Mouse (Mus musculus): Measurements from ENCODE around the gene Sowahd. TPM values are rescaled to one million over a fixed set of nuclear protein-coding genes. Genes with fewer than 3 reads are reported as not detected.
"Not testable (repeated sequence)": the region's sequence is repeated elsewhere in the genome, so short reads cannot be mapped to it uniquely, and the experiment has no call there.

The Sowahd gene
- polyA plus RNA-seq (2012; rRNA removed): 0.06 TPM in 1 of 2 replicates, not detected in the other

DNA sequence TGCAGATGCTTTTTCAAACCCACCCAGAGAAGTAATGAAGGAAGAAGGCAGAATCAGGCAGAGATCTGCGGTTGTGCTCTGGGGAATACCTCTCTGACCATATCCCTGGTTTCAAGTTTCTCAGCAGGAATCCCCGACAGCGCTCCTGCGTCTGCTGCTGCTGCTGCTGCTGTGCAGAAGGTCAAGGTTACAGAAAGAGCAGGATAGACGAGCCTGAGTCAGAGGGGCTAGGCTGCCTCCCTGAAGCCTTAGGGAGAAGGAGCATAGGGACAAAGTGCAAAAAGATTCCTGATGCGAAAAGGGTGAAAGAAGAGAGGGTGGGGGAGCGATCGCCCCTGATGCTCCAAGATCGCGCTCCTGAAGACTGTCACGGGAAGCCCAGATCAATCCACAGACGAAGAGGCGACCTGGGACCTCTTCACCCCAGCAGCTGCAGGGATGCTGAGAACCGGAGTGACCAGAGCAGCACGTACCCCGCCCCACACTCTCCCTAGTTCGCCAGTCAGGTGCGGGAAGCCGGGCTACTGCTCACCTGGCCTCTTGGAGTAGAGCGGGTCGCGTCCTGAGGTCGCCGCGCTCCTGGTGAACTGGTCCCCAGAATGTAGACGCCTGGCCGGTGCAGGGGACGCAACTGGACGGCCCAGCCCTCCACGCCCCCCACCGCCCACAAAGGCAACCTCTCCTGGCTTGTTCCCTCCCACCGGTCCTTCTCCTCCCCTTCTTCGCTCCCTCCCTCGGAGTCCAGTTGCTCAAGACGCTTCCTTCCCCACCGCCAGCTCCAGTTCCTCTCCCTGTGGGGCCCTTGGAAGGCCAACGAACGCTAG lies at the start of gene Sowahd:
Sowahd (plus strand) TSS at position 780 of the 824 bp plus-strand sequence.
- no peak for DNase-seq (ENCODE audit: extremely low spot score in 1 of 2, low spot score in 1 of 2)

DNA sequence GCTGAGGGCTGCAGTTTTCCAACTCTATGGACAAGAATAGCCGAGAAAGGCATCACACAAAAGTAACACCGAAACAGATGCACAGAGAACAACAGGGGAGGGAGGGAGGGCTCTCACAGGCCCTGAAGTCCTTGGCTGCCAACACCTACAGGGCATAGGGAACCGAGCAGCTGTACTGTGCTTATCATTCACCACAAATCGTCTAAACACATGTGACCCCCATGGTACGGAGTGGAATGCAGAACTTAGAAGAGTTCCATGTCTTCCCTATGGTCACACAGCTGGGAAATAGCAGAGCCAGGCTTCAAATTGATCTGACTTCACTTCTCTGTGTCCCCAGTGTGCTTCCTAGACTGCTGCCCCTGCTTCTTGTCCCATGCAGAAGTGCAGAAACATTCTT lies 34.8 kb upstream of the Sowahd start:
- DNase-seq (ENCODE audit: extremely low spot score in 1 of 2, low spot score in 1 of 2): no peak

DNA sequence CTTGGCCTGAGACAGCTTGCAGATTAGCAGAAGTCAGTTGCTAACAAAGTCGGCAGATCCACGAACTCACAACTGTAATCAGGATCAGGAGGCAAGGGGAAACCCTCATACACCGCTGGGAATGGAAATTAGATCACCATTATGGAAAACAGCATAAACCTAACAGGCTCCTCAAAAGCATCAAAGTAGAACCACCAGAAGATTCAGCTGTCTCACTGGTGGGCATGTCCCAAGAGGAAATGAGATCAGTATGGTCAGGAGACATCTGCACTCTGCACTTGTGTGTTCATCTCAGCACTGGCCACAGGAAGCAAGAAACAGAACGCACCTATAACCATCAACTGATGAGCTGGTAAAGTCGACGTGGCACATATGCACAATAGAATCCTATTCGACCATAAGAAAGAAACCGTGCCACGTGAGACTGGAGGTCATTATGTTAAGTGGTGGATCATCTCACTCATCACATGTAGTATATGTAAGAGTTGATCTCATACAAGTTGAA lies 30.4 kb upstream of the Sowahd start:
- DNase-seq (ENCODE audit: extremely low spot score in 1 of 2, low spot score in 1 of 2): no peak

DNA sequence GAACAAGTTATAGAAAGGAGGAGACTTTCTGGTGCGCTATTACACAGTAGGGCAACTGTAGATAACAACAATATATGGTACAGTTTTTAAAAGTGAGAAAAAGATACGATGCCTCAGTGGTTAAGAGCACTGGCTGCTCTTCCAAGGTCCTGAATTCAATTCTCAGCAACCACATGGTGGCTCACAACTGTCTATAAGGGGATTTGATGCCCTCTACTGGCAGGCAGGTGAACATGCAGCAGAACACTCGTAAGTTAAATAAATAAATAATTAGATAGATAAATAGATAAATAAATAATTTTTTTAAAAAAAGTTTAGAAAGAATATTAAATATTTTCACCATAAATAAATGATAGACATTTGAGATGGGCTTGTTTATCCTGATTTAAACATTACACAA lies 29.6 kb upstream of the Sowahd start:
- DNase-seq (ENCODE audit: extremely low spot score in 1 of 2, low spot score in 1 of 2): no peak

DNA sequence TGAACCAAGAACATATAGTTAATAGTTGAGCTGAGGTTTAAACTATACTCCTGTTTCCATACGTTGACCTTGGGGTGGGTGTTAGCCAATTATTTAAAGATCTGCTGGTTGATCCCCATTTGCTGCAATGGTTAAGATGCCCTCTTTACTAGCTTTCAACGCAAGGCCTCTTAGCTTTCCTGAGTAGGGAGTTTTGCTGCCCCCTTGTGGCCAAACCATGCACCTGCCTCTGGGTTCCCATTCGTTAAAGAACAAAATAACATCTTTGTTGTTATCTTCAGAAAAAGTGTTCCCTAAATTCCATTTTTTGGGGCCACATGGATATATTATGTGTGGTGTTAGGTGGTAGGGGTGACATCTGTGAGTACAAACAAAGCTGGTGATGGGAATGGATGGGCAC lies 26.0 kb upstream of the Sowahd start:
- DNase-seq (ENCODE audit: extremely low spot score in 1 of 2, low spot score in 1 of 2): peak in 1 of 2 experiments; percentile 85

DNA sequence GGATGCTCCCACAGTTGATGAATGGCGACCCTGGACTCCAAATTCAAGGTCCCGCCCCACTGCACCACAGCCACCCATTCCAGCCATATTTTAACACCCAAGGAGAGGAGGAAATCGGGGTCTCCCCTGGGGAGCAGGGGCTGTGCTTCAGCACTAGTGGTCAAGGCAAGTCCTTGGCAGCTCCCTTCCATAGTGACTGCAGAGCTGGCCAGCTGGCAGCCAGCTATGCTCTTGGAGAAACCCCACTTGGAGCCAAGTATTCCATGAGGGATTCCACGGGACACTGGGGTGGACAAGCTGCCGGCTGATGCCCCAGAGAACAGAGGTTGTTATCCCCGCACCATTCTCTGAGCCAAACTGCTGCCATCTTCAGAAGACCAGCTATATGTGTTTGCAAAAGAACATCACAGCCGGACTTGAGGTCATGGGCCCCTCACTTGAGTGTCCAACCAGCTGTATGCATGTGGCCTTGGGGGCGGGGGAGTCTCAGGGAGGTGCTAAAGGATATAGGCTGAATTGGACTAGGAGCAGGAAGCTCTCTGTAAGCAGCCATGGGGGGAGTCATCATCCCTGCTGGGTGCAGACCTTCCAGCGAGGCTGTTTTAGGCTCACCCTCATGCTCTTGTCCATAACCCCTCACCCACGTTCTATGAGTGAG lies 24.9 kb upstream of the Sowahd start:
- DNase-seq (ENCODE audit: extremely low spot score in 1 of 2, low spot score in 1 of 2): no peak

DNA sequence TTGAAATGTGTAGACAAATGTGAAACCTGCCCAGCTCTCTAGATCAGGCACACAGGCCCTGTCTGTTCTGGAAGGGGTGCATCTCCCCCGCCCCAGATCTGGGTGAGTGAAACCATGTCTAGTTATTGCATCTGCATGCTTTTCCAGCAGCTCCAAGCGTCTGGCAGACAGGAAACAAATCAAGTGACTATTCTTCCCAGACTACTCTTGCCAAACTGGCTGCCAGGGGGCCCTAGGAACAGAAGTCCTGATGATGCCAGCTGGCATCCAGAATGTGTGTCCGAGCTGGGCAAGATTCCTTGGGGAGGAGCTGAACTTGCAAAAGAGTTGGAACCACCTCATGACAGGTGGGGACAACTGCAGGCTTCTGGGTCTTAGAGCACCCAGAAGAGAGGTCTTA lies 20.3 kb upstream of the Sowahd start:
- DNase-seq (ENCODE audit: extremely low spot score in 1 of 2, low spot score in 1 of 2): peak; percentile 3 to 33

DNA sequence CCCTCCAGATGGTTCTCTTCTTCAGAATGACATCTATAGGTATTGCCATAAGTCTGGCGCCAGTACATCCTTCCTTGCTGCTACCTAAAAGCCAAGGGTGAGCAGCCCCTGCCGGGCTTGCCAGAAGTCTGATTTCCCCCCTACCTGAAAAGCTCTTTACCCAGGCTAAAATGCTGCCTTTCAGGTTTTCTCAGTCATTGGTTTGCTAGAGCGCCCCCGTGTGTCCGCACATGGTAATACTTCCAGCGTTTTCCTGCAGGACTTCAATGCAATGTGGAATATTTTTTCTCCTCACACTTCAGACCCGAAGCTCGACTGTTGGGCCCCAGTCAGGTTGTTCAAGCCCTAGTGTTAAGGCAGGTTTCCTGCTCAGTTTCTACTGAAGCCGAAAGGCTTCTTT lies 5.9 kb upstream of the Sowahd start:
- DNase-seq (ENCODE audit: extremely low spot score in 1 of 2, low spot score in 1 of 2): peak in 1 of 2 experiments; percentile 81

DNA sequence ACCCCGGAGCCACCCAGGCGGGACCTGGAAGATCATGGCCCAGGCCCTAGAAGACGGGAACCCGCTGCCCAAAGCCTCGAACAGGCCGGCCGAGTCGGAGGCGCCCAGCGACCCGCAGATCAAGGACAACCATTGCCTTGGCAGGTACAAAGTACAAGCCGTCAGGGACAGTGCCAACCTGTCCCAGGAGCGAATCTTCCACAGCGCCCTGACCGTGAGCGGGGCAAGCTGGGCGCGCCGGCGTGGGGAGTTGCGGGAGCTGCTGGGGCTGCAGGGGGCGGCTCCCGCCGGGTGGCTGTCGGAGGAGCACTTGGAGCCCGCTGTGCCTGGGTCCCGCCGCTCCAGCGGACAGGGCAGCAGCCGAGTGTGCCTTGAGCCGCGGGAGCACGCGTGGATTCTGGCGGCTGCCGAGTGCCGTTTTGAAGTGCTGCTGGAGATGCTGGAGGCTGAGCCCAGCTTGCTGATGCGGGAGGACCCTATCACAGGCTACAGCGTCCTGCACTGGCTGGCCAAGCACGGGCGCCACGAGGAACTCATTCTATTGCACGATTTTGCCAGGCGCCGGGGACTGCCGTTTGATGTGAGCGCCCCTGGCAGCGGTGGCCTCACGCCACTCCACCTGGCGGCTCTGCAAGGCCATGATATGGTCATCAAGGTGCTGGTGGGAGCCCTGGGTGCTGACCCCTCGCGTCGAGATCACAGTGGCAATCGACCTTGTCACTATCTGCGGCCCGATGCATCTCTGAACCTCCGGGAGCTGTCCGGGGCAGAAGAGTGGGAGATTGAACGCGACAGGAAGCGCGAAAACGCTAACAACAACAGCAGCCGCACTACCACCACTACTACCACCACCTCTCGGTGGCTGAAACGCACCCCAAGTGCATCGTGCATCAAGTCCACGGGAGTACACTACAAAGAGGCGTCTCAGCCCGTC lies 512 bp downstream of the Sowahd start:
- DNase-seq (ENCODE audit: extremely low spot score in 1 of 2, low spot score in 1 of 2): no peak

DNA sequence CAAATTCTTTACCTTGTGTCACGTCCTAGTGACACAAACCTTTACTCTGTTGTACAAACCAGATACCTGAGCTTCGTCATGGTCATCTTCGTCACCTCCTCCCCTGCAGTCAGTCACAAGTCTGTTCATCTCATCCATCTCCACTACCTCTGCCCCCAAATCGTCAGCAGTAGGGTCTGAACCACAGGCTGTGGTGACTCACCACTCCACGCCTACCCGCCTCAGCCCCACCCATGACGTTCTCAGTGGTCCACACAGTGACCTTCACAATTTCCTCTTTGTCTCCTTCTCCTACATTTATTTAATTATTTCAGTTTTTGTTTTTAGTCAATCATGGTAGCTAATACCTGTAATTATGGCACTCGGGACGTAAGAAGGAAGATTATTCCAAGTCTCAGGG lies 15.3 kb downstream of the Sowahd start:
- no peak for DNase-seq (ENCODE audit: extremely low spot score in 1 of 2, low spot score in 1 of 2)

DNA sequence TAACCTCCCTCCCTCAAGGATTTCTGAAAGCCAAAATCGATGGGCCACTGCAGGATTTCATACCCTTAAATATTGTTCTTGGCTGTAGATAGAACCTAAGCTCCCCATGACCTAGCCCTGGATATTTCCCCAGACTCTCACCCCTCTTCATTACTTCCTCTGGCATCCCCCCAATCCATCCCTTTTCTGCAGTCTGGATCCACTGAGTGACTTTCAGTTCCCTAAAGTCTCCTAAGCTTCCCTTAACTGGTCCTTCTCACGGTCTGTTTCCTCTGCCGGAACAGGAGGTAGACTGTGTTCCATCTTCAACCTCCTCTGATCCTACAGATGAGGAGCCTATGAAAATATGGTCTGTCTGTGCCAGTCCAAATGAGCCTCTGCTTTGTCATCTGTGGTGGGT lies 18.7 kb downstream of the Sowahd start:
- DNase-seq (ENCODE audit: extremely low spot score in 1 of 2, low spot score in 1 of 2): no peak

DNA sequence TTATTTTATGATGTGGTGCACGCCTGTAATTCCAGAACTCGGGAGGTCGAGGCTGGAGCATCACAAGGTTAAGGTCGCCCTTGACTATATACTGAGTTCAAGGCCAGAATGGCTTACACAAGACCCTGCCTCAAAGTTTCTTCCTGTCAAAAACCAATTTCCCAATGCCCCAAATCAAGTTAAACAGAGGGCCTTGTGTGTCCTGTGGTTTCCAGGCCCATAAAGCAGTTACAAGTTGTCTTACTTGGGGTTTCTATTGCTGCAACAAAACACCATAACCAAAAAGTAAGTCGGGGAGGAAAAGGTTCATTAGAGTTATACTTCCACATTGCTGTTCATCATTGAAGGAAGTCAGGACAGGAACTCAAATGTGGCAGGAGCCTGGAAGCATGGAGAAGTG lies 20.1 kb downstream of the Sowahd start:
- no peak for DNase-seq (ENCODE audit: extremely low spot score in 1 of 2, low spot score in 1 of 2)

DNA sequence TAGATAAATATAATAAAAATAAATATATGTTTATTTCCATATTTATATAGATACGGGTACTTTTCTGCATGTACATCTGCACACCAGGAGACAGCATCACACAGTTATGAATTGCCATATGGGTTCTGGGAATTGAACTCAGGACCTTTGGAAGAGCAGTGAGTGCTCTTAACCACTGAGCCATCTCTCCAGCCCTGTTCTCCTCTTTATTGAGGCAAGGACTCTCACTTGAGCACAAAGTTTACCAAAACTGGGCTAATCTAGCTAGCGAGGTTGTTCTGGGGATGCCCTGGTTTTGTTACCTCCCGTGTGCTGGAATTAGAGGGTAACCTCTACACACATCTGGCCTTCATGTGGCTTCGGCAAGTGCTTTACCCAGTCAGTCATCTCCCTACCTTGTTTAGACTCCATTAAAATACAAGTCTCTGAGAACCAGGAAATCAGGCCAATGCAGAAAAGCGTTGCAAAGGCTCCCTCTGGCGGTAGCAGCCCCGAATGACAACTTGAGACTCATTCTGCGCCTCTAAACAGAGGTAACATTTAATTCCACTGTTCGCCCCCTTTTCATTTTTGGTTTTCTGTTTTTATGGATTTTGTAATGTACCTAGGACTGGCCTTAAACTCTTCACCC lies 25.7 kb downstream of the Sowahd start:
- DNase-seq (ENCODE audit: extremely low spot score in 1 of 2, low spot score in 1 of 2): peak in 1 of 2 experiments; percentile 83

DNA sequence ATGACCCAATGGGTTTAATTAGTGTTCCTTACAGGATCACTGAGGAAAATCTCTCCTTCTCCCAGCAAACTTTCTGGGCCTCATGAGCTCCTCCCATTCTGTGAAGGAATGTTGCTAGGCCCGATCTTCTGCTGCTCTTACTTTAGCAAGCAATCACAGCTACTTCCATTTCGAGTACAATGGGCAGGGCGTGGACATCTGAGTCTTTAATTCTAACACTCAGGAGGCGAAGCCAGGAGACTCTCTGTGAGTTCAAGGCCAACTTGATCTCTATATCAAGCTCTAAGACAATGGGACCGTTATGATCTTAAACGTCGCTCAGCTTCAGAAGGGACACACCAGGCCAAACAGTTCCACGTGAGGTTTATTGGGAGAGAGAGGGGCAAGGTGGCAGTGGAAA lies 28.0 kb downstream of the Sowahd start:
- DNase-seq (ENCODE audit: extremely low spot score in 1 of 2, low spot score in 1 of 2): no peak

DNA sequence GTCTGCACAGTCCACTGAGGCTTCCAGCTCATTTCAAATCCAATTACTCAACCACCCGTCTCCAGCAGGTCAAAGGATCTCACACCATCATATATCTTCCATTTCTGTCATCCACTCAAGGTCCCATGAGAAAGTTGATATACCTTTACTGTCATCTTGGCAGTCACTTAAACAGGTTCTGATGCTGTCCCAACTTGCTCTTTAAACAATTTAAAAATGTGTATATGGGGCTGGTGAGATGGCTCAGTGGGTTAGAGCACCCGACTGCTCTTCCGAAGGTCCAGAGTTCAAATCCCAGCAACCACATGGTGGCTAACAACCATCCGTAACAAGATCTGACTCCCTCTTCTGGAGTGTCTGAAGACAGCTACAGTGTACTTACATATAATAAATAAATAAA lies 31.7 kb downstream of the Sowahd start:
- not testable (repeated sequence) for DNase-seq (ENCODE audit: extremely low spot score in 1 of 2, low spot score in 1 of 2)

DNA sequence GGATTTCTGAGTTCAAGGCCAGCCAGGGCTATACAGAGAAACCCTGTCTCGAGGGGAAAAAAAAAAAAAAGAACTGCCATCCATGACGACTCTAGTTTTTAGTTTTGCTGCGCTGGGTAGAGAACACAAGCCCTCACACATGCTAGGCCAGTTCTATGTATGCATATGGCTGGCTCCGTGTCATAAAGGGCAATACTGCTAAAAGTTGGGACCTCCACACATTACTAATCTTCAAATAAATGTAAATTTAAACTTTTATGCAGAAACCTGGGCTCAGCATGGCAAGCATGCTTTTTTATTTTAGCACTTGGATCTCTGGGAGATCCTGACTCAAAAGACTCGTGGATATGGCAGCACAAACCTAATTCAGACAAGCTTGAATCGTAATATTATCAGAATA lies 32.5 kb downstream of the Sowahd start:
- DNase-seq (ENCODE audit: extremely low spot score in 1 of 2, low spot score in 1 of 2): no peak

DNA sequence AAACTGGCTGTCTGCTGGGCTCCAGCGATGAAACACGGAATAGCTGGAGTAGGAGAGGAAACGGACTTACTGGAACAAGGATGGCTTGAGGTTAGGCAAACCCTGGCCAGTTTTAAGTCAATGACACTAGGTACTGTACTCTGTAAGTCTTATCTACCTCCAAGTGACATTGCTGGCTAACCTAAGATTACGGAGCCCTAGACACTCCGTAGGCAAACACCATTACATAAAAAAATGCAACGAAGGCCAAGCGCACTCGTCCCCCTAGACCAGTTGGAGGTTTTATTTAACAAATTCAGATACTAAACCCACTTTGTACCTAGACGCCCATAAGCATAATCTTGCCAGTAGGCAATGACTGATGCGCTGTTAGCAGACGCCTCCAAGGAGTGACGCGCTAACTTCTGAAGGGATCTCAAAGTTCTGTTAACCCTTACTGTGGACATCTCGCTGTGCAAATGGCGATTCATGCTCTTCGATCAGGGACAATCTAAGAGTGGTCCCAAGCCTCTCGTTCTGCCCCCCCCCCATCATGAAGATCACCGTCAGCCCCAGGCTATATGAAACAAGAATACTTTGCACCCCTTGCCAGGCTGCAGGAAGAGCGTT lies 35.8 kb downstream of the Sowahd start:
- DNase-seq (ENCODE audit: extremely low spot score in 1 of 2, low spot score in 1 of 2): peak; percentile 24 to 39

DNA sequence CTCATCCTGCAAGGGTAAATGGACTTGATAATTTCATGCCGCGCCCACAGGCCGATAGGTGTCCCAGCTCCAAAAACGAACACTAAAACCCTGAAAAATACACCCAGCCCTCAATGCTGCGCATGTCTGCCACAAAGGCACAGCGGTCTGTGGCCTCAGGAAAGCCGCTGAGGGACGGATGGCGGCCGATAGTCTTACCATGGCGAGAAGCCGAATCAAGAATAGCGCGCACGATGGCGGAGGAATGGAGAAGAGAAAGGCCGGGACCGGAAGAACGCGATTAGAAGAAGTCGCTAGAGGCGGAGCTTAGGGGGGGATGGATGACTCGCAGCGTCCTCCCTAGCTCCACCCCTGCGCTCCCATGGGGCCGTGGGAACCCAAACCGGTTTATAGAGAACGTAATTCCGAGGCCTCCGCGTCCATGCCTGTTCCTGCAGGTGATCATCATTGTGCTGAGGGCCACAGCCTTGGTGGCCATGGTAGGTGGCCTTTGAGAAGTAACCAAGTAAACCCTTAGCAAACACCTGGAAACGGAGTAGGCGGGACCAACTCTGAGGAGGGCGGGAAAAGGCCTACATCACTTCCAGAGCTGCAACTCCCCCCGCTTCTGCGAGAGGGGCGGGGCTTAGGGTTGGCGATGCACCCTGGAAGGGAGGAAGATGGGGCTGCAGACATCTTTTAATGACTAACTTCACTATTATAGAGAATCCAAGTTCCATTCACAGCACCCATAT lies 36.4 kb downstream of the Sowahd start, which contains the start of gene Rpl39:
Rpl39 (minus strand) TSS at position 476 of the 734 bp plus-strand sequence.
- peak; percentile 66 to 78 for DNase-seq (ENCODE audit: extremely low spot score in 1 of 2, low spot score in 1 of 2)

DNA sequence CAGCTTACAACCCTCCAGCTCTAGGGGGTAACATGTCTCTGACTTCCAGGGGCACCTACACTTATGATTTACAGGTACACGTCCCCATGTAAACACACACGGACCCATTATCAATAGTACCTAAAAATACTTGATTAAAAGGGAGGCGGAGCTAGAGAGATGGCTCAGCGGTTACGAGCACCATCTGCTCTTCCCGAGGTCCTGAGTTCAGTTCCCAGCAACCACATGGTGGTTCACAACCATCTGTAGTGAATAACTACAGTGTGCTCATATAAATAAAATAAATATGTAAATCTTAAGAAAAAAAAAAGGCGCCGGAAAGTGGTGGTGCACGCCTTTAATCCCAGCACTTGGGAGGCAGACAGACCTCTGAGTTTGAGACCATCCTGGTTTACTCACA lies 37.0 kb downstream of the Sowahd start:
- no peak for DNase-seq (ENCODE audit: extremely low spot score in 1 of 2, low spot score in 1 of 2)
